Mouse (Mus musculus) gastrocnemius, postnatal 14 days (tissue): ENCODE measurements around the gene Pde4c. TPM values are rescaled to one million over a fixed set of nuclear protein-coding genes. Genes with fewer than 3 reads are reported as not detected.

Experiments used
- DNase-seq: peaks from one replicate; pipeline ENCODE4 v3.0.0; 2021; ENCODE audit warnings: mixed read lengths
- intact Hi-C: fragments of 180-260 bp; cut with DNase I; formaldehyde crosslinking; loops from one replicate; pipeline ENCODE4 v1.15.1; 2025; ENCODE audit warnings: low total_unique reads
- total RNA-seq, 2 experiments: library from RNA; stranded (reverse); gene quantifications; 2 replicates each; pipeline ENCODE4 v1.2.3; 2021

Pde4c gene
- total RNA-seq, 2 experiments from 2014 or later = 2.9 to 3.4 TPM

DNA sequence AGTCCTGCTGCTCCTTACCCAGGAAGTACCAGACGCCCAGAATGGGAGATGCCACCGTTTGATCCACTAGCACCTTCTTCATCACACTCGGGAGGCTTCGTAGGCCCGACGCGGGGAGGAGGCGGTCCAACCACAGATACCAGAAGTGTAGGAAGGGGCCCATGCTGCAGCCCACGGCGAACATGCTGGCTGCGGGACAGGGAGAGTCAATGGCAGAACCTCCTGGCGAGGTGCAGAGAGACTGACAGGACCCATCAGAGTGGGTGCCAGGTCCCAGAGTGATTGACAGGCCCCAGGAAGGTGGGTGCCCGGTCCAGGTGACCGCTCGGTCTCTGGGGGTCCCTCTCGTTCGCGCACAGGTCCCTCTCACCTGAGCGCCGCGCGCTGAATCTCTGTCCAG, 36.8 kb downstream of the Pde4c start:
- intact Hi-C loops = no loop called here
- peak; percentile 33 for DNase-seq

DNA sequence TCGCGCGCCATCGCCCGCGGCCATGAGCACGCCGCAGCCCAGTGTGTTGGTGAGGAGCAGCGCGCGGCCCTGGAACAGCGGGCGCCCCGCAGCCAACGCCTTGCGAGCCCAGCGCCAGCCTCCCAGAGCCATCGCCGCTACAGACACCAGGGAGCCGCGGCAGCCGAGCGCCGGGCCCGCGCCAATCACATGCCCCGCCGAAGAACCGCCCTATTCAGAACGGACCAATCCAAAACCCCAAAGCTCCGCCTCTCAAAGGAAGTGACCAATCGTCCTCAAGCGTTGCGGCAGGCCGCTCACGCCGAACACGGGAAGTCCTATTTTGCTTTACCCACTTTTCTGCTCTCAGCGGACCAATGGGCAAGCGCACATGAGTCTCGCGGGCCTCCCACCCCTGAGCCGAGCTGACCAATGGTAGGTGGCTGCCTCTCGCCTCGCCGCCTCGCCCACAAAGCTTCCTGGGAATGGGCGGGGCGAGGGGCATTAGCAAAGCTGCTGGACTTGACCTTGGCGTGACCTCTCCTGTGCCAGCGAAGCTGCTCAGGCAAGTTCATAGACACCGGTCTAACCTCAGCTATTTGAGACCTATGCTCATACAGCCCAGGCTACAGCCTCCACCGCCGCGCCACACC, 37.4 kb downstream of the Pde4c start, which contains the start of gene Mpv17l2:
TSS of gene Mpv17l2 (minus strand) at position 172 of the 632 bp plus-strand sequence.
- intact Hi-C loops = no loop called here
- DNase-seq = peak; percentile 94

DNA sequence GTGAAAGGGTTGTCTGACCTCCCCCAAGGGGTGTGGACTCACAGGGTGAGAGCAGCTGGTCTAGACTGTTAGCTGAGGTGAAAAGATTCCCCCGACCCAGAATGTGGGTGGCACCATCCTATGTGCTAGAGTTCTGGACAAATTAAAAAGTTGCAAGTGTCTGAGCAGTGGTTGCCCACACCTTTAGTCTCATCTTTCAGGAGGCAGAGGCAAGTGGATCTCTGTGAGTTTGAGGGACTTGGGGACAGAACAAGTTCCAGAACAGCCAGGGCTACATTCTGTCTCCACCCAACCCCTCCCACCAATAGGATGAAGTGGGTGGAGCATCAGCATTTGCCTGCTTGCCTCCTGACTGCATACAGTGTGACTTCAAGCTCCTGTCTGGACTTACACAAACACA, 38.6 kb downstream of the Pde4c start:
- intact Hi-C loops = no loop called here
- peak; percentile 4 for DNase-seq

DNA sequence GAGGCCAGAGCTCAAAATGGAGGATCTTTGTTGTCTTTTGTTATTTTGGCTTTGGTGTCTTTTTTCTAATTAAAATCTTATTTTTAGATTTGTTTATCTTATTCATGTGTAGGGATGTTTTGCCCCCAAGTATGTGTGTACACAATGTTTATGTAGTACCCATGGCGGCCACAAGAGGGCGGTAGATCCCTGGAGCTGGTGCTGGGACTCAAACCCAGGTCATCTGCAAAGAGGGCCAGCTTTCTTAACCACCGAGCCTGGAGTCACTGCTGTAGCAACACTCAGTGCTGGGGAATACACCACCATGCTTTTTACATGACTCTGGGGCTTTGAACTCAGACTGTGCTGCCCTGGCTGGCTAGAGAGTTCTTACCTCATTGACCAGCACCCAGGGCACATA, 39.8 kb downstream of the Pde4c start:
- DNase-seq = no peak
- intact Hi-C loops = no loop called here

DNA sequence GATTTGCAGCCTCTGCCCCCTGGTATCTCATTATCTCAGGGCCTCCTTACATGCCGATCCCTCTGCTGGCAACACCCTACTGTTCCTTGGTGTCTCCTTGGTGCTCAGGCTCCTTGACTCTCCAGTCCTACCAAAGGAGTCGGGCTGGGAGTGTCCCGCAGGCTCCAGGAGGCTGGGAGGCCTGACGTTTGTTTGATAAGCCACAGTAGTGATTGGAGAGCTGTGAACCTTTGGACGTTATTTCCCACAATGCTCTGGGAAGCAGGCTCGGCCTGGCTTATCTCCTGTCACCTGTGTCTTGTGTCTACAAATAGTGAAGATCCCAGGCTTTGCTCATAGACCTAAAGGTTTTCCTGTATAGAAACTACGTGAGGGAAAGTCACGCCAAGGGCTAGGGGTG, 40.5 kb downstream of the Pde4c start:
- DNase-seq = no peak
- intact Hi-C loops = no loop called here

GRCm38 (mm10) chr8:70764676-70765075, 41.2 kb downstream of the Pde4c start:
- intact Hi-C loops = loop anchor here (5.0 kb wide), 1 partner anchor 37 kb away; no protein-coding TSS in a partner anchor
- no peak for DNase-seq

GRCm38 (mm10) chr8:70765329-70765728, 41.8 kb downstream of the Pde4c start:
- intact Hi-C loops = loop anchor here (5.0 kb wide), 1 partner anchor 38 kb away; no protein-coding TSS in a partner anchor
- no peak for DNase-seq

DNA sequence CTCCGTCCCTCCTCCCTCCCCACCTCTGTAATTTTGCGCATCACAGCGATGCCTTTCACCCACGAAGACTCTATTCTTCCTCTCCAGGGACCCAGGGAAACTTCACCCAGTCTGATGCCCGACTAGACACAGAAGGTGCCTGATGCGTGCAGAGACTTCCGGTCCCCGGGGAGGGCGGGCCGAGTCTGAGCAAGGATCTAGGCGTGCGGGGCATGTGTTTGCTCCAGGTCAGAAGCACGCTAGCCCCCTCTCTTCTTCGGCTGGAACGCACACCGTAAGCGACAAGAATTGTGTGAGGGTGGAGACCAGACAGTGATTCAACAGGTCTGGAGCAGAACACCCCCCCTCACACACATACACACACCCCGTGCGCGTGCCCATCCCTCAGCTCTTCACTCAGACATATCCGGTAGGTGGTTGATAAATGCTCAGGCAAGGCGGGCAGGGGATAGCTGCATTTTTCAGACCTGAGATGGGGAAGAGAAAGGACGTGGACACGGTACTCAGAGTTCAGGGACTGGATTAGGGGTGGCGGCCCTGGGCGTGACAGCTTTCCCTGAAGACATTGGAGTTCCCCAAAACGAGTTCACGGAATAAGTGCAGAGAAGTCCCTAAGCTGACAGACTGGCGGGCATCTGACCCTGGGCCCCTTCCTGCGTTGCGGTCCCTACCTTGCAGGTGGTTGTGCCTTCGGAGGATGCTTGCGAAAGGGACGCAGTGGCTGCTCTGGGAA, 42.5 kb downstream of the Pde4c start:
- intact Hi-C loops = loop anchor here (5.0 kb wide), 1 partner anchor 39 kb away; no protein-coding TSS in a partner anchor
- DNase-seq = no peak

- DNase-seq = peak; percentile 71
- intact Hi-C loops = loop anchor here (5.0 kb wide), 1 partner anchor 40 kb away; no protein-coding TSS in a partner anchor
Observed at GRCm38 (mm10) chr8:70766571-70767440, 43.3 kb downstream of the Pde4c start.

DNA sequence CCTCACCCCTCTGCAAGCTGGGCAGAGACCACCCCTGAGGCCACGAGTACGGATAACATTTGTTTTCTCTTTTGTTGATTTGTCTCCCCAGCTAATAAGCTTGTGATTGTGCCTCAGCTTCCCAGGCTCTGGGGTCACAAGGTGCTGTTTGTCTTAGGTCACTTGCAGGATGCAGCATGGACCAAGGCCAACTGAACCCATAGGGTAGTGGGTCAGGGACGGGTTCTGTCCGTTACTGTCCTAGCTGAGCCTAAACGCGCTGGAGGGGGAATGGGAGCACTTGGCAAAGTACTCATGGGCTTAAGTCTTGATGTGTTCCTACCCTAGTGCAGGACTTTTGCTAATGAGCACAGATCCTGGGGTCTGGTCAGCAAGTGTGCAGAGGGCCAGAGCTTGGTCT, 44.0 kb downstream of the Pde4c start:
- no peak for DNase-seq
- intact Hi-C loops = loop anchor here (5.0 kb wide), 1 partner anchor 40 kb away; no protein-coding TSS in a partner anchor

- DNase-seq = no peak
- intact Hi-C loops = loop anchor here (5.0 kb wide), 1 partner anchor 41 kb away; no protein-coding TSS in a partner anchor
Observed at GRCm38 (mm10) chr8:70768231-70768776, 44.8 kb downstream of the Pde4c start.

- intact Hi-C loops = loop anchor here (5.0 kb wide), 1 partner anchor 42 kb away; no protein-coding TSS in a partner anchor
- no peak for DNase-seq
Observed at GRCm38 (mm10) chr8:70768956-70769355, 45.4 kb downstream of the Pde4c start.

- DNase-seq = peak; percentile 95
- intact Hi-C loops = loop anchor here (5.0 kb wide), 1 partner anchor 42 kb away; no protein-coding TSS in a partner anchor
Observed at GRCm38 (mm10) chr8:70769359-70769758, 45.8 kb downstream of the Pde4c start.

DNA sequence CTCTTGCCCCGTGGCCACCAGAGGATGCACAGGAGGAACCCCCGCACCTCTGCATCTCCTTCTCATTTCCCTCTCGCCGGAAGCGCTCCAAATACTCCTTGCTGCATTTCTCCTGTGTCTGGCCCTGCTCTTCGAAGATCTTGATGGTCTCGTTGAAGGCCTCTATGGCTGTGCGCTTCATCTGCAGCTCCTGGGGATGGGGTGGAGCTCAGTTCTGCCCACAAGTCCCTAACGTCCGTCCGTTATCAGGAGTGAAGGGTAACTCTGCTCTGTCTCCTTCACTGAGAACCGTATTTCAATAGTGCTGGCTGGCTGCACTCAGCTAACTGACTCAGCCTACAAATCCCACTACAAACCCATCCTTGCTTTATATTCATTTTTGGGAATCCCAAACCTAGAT, 46.3 kb downstream of the Pde4c start:
- intact Hi-C loops = loop anchor here (5.0 kb wide), 2 partner anchors 37 to 43 kb away; partner anchors contain the start of genes Il12rb1 and Mast3
- DNase-seq = no peak

- intact Hi-C loops = loop anchor here (5.0 kb wide), 1 partner anchor 37 kb away; the partner anchor contains the start of genes Il12rb1 and Mast3
Observed at GRCm38 (mm10) chr8:70770748-70771147, 47.2 kb downstream of the Pde4c start.

GRCm38 (mm10) chr8:70771217-70771616, 47.7 kb downstream of the Pde4c start:
- intact Hi-C loops = loop anchor here (5.0 kb wide), 1 partner anchor 36 kb away; the partner anchor contains the start of genes Il12rb1 and Mast3
- DNase-seq = no peak

More at GRCm38 (mm10) chr8:70770748-70771147, 47.2 kb downstream of the Pde4c start:
- DNase-seq = no peak

DNA sequence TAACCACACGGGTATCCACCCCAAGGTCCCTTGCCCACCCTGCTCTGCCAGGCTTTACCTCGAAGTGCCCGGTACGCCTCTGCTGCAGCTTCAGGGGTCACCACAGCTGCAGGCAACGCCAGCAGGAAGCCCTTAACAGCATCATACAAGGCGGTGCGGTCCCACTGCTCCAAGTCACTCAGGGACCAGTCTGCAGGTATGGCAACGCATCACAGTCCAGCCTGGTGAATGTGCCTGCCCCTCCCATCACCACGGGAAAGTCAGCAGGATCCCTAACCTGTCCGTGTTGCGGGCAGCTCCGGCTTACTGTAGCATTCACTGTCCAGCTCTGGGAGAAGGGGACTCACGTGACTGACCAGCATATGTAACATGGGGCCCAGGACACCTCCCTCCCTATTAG, 48.6 kb downstream of the Pde4c start:
- intact Hi-C loops = loop anchor here (5.0 kb wide), 1 partner anchor 35 kb away; the partner anchor contains the start of genes Il12rb1 and Mast3
- DNase-seq = no peak

GRCm38 (mm10) chr8:70772890-70773289, 49.4 kb downstream of the Pde4c start:
- DNase-seq = no peak
- intact Hi-C loops = loop anchor here (5.0 kb wide), 1 partner anchor 34 kb away; the partner anchor contains the start of genes Il12rb1 and Mast3

GRCm38 (mm10) chr8:70773410-70773809, 49.9 kb downstream of the Pde4c start:
- intact Hi-C loops = loop anchor here (5.0 kb wide), 1 partner anchor 34 kb away; the partner anchor contains the start of genes Il12rb1 and Mast3
- no peak for DNase-seq
